Comparison of ENCODE assay signal across 9 mouse cellular contexts in genomic region chr19:5988027-5988814, GRCm38 (mm10). TPM values are rescaled to one million over a fixed set of nuclear protein-coding genes. Genes with fewer than 3 reads are reported as not detected.
A peak's percentile ranks its signal among the peaks of the same experiment; 100 is the strongest.
DNase-seq lines count a peak whose midpoint lies in the region; ATAC-seq and TF ChIP-seq lines count a peak whose summit lies in the region.
"Had no signal": no experiment of that assay in that cellular context is flagged by ENCODE, and none has a peak within 500 bp of the region (broad histone marks: within the 10 kb centered on the region; RNA-seq: fewer than 3 reads in every experiment).

No protein-coding gene starts in this region.

- H3K4me2 ChIP-seq in heart, embryonic 15.5 days, result peak overlapping the region; percentile 47; the same call in 1 of the 2 replicates
- no peak overlapping the region for H3K4me2 ChIP-seq in limb, embryonic 14.5 days (replicated peaks; ENCODE audit: low read depth, low read length, severe bottlenecking)

- H3K9me3 ChIP-seq in heart, embryonic 15.5 days (replicated peaks), result no peaks in the 10 kb centered on the region
- no peaks in the 10 kb centered on the region for H3K9me3 ChIP-seq in limb, embryonic 14.5 days (ENCODE audit: control insufficient read depth, low read length)

- peaks cover 20% of the 10 kb centered on the region for H3K4me1 ChIP-seq in heart, embryonic 15.5 days (replicated peaks)
- H3K4me1 ChIP-seq in limb, embryonic 14.5 days (ENCODE audit: control insufficient read depth, insufficient read depth, low read length), result peaks cover 6% of the 10 kb centered on the region

- no peak for DNase-seq in heart, adult 18-20 months
- peak; percentile 69 to 73 for DNase-seq in spleen, postnatal 36 days (ENCODE audit: low spot score in 2 of 2)
- DNase-seq in spleen, postnatal 4 days (ENCODE audit: low spot score in 2 of 2), result no peak
- no peak for DNase-seq in limb, embryonic 14.5 days (ENCODE audit: low spot score)
- no peak for DNase-seq in gastrocnemius, adult 8-10 months (ENCODE audit: low spot score in 2 of 2)
- no peak for DNase-seq in Muller cell, postnatal 12 days (ENCODE audit: inconsistent ontology term)
- DNase-seq in right cerebral cortex, postnatal 14 days, result no peak

- H3K27me3 ChIP-seq in heart, embryonic 15.5 days, result no peaks in the 10 kb centered on the region
- H3K27me3 ChIP-seq in limb, embryonic 14.5 days (ENCODE audit: control insufficient read depth, insufficient read depth, low read length), result no peaks in the 10 kb centered on the region

- H3K27ac ChIP-seq in heart, embryonic 15.5 days, result peak overlapping the region; percentile 62
- H3K27ac ChIP-seq in limb, embryonic 14.5 days (replicated peaks; ENCODE audit: low read depth, low read length), result 0 out of 2 replicates have a peak overlapping the region, but pooled peaks have one; percentile 13

- no peaks in the 10 kb centered on the region for H3K36me3 ChIP-seq in heart, embryonic 15.5 days
- H3K36me3 ChIP-seq in limb, embryonic 14.5 days (ENCODE audit: control insufficient read depth, insufficient read depth, low read length), result no peaks in the 10 kb centered on the region

- H3K4me3 ChIP-seq in heart, embryonic 15.5 days, result no peak overlapping the region
- H3K4me3 ChIP-seq in limb, embryonic 14.5 days (replicated peaks; ENCODE audit: low read length), result no peak overlapping the region

- 42% methylated on average over 5 of the region's 5 CpGs for WGBS in heart, embryonic 15.5 days
- WGBS in limb, embryonic 14.5 days, result 53% methylated on average over 5 of the region's 5 CpGs

- no peak overlapping the region for H3K9ac ChIP-seq in heart, embryonic 15.5 days
- peak overlapping the region; percentile 28; the same call in 1 of the 2 replicates for H3K9ac ChIP-seq in limb, embryonic 14.5 days (ENCODE audit: low read depth, low read length, severe bottlenecking)

- ATAC-seq in heart, embryonic 15.5 days (replicated peaks; ENCODE audit: insufficient number of reproducible peaks, insufficient read depth, low FRiP score, low read depth), result 0 out of 2 replicates have a peak, but pooled peaks have one; percentile 11
- no peak for ATAC-seq in limb, embryonic 14.5 days (ENCODE audit: low FRiP score, low read depth)

- TF ChIP-seq POLR2A in limb, embryonic 14.5 days (IDR thresholded peaks at IDR 0.05; ENCODE audit: borderline replicate concordance, extremely low read depth, insufficient read depth, insufficient read length), result no peak

RNA-seq across cellular contexts. Expression of gene Slc22a20, which starts 2.3 kb away (rescaled TPM):
- not detected in 2 replicates for polyA plus RNA-seq in heart, embryonic 15.5 days (2015; fragmentation: Nextera tagmentation; extraction: Ambion mirVana)
- total RNA-seq in heart, adult 18-20 months (2021), result not detected
- not detected in 2 replicates for polyA plus RNA-seq in limb, embryonic 14.5 days (2012; rRNA removed)
- polyA plus RNA-seq in limb, embryonic 14.5 days (2014; fragmentation: Nextera tagmentation; extraction: Ambion mirVana), result not detected in 2 replicates
- total RNA-seq in gastrocnemius, adult 8-10 months (2022), result not detected
- total RNA-seq: monocyte, adult 5-6 weeks had no signal

RNA-seq across cellular contexts. Expression of gene Pola2, which starts 24.2 kb away (rescaled TPM):
- 35.8 and 48.9 TPM in 2 replicates for polyA plus RNA-seq in heart, embryonic 15.5 days (2015; fragmentation: Nextera tagmentation; extraction: Ambion mirVana)
- 10 to 100 TPM in 1 of 2 experiments, 1 to 10 TPM in 1; 8.7 to 10.6 TPM for total RNA-seq in heart, adult 18-20 months (2021)
- 87.9 and 109 TPM in 2 replicates for polyA plus RNA-seq in limb, embryonic 14.5 days (2012; rRNA removed)
- 65.8 and 66.3 TPM in 2 replicates for polyA plus RNA-seq in limb, embryonic 14.5 days (2014; fragmentation: Nextera tagmentation; extraction: Ambion mirVana)
- 1 to 10 TPM; 4.5 to 9.4 (median 7.2) TPM for total RNA-seq in gastrocnemius, adult 8-10 months (2022)

RNA-seq across cellular contexts. Expression of gene Capn1, which starts 27.5 kb away (rescaled TPM):
- 6.6 and 10.0 TPM in 2 replicates for polyA plus RNA-seq in heart, embryonic 15.5 days (2015; fragmentation: Nextera tagmentation; extraction: Ambion mirVana)
- 10 to 100 TPM; 32.0 to 40.4 TPM for total RNA-seq in heart, adult 18-20 months (2021)
- 29.0 and 33.4 TPM in 2 replicates for polyA plus RNA-seq in limb, embryonic 14.5 days (2012; rRNA removed)
- 18.0 and 19.7 TPM in 2 replicates for polyA plus RNA-seq in limb, embryonic 14.5 days (2014; fragmentation: Nextera tagmentation; extraction: Ambion mirVana)
- 100 to 1,000 TPM in 1 of 4 experiments, 10 to 100 TPM in 3; 85.0 to 113 (median 89.0) TPM for total RNA-seq in gastrocnemius, adult 8-10 months (2022)

RNA-seq across cellular contexts. Expression of gene Syvn1, which starts 58.2 kb away (rescaled TPM):
- polyA plus RNA-seq in heart, embryonic 15.5 days (2015; fragmentation: Nextera tagmentation; extraction: Ambion mirVana), result 14.5 and 19.2 TPM in 2 replicates
- 10 to 100 TPM; 21.1 to 21.3 TPM for total RNA-seq in heart, adult 18-20 months (2021)
- 49.2 and 63.9 TPM in 2 replicates for polyA plus RNA-seq in limb, embryonic 14.5 days (2012; rRNA removed)
- 31.5 and 34.6 TPM in 2 replicates for polyA plus RNA-seq in limb, embryonic 14.5 days (2014; fragmentation: Nextera tagmentation; extraction: Ambion mirVana)
- 10 to 100 TPM; 14.5 to 19.6 (median 18.7) TPM for total RNA-seq in gastrocnemius, adult 8-10 months (2022)

Comparison
In these comparisons a context has a peak if more than half of its experiments do, and no peak if none do; other contexts are left out.
1. DNase-seq: peak in spleen, postnatal 36 days (2 of 2); none in heart, adult 18-20 months (0 of 2), spleen, postnatal 4 days (0 of 2), limb, embryonic 14.5 days (single experiment), gastrocnemius, adult 8-10 months (0 of 2), Muller cell, postnatal 12 days (single experiment) and right cerebral cortex, postnatal 14 days (single experiment).